Mouse (Mus musculus) gastrocnemius, adult 8-10 months (tissue): ENCODE results near the gene Lias. TPM values are rescaled to one million over a fixed set of nuclear protein-coding genes. Genes with fewer than 3 reads are reported as not detected.
A peak's percentile ranks its signal among the peaks of the same experiment; 100 is the strongest.

ENCODE experiments used
- DNase-seq, 2 experiments: peaks; one replicate each; pipeline ENCODE4 v3.0.0; 2022; ENCODE audit warnings: low spot score in 2 of 2
- total RNA-seq, 4 experiments: library from RNA; stranded (reverse); gene quantifications; 2 replicates each; pipeline ENCODE4 v1.2.4; 2022

Lias gene
- total RNA-seq, 4 experiments from 2014 or later: 37.2 to 39.2 (median 37.9) TPM

GRCm38 (mm10) chr5:65424215-65424614 is 32.9 kb downstream of the Lias start:
- DNase-seq: no peak

GRCm38 (mm10) chr5:65425251-65425650 is 34.0 kb downstream of the Lias start:
- DNase-seq: no peak

GRCm38 (mm10) chr5:65428321-65428720 is 37.0 kb downstream of the Lias start:
- DNase-seq: no peak

DNA sequence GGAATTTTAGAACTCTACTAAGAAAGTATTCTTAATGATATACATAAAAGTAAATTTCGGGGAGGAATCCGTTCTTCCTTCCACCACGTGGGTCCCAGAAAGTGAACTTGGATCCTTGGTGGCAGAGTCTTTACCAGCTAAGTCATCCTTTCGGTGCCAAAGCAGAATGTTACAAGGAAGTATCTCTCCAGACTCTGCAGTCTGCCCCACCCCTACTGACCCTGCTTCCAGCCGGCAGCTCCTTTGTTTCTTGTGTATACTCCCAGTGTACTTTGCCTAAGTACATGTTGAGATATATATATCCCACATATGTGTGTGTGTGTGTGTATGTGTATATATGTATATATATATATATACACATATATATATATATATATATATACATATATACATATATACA is 38.1 kb downstream of the Lias start:
- no peak for DNase-seq

GRCm38 (mm10) chr5:65434471-65435362 is 43.4 kb downstream of the Lias start:
- no peak for DNase-seq

DNA sequence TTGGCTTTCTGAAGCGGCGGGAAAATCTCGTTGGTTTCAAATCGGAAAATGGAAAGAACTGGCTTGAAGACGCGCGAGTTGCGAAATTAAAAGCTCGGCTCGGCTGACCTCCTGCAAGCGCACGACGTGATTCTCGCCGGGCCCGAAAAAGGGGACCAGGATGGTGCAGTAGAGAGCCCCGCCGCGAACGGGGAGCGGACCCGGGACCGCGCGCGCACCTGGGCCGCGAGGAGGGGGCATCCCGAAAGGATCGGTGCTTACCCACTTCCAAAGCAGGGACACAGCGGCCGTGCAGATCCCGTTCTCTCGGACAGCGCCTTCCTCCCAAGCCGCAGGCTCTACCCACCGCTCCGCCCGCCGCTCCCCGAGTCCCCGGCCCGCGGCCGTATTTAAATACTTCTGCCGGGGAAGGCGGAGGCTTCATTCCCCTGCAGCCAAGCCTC is 44.1 kb downstream of the Lias start:
- DNase-seq: no peak

DNA sequence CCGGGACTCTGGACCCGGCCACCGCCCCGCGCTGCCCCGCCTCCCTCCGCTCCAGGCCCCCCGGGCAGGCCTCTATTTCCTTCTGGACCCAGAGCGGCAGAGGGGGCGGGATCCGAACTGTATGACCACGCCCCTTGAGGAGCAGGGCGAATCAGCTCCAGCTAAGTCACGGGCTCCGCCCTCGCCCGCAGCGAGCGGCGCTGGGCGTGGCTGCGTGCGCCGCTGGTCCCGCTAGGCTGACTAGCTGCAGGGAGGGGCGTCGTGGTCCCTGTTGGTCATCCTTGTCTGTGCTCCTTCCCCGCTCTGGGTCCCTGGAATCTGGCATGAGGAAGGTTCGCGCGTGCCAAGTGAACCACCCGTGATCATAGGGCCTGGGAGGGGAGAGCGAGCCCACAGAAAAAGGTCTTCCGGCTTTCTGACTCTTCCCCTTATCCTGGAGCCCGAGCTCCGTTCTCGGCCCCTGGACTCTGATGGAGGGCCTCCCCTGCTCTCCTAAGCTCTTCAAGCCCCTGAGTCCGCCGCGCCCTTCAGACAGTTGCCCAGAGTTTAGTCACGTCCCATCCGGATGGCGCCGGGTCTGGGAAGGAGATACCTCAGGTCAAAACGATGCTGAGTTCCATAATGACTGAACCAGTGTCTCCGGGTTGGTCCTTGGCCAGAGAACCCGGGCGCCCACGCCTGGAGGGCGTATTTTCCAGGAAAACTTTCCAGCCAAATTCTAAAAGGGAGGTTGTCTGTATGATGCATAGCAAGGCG is 44.7 kb downstream of the Lias start, which contains the start of gene Ugdh:
Ugdh (minus strand) TSS at position 144 of the 756 bp plus-strand sequence.
- peak; percentile 96 to 97 for DNase-seq

- no peak for DNase-seq
Measured at GRCm38 (mm10) chr5:65438041-65438440, 46.7 kb downstream of the Lias start.

GRCm38 (mm10) chr5:65444981-65445380 is 53.7 kb downstream of the Lias start:
- no peak for DNase-seq

DNA sequence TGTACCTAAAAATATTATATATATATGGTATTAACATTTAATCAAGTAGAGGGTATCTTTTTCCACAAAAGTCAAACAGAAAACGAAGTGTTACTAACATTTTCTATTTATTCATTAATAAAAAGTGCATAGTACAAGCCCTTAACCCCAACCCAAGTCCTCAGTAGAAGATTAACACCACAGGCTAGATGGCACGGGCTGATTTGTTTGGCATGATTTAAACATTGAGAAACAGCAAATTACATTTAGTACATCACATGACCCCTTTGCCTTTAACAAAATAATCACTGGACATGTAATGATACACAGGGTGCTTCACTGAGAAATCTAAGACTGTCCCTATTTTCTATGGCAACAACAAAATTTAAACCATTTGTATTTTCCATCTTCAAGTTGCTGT is 55.5 kb downstream of the Lias start:
- DNase-seq: no peak

- peak in 1 of 2 experiments; percentile 20 for DNase-seq
Measured at GRCm38 (mm10) chr5:65447826-65448225, 56.5 kb downstream of the Lias start.

DNA sequence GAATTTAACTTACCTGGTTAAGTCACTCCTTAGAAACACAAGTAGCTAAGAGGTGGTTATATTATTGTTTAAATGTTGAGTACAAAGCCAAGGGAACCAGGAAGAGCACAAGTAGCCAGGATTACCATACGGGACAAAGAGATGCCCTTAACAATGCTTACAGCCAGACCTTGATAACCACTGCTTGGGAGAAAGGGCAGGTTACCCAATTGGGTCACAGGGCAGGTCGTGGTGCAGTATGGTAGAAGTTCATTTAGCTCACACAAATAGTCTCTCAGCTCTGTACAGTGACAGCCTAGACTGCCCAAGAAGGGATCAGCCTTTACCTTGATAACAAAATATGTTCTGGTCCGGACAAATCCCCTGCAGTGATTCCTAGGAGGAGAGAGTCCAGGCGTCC is 57.6 kb downstream of the Lias start:
- DNase-seq: no peak

DNA sequence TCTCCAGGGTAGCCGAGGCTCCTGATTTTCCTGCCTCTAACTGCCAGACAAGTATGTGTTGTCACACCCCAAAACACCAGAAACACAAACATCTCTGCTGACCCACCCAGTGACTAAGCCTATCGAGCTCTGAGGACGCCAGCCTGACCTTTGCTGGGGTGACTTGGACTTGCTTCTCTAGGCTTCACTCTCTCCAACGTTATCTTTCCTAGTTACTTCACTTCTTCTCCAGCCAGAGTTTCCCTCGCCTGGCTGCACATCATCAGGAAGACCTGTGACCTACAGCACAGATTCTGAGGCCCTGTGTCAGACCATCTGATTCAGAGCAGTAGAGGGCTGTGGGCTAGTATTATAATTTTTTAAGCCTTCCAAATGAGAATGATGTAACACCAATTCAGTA is 63.5 kb downstream of the Lias start:
- peak in 1 of 2 experiments; percentile 38 for DNase-seq

GRCm38 (mm10) chr5:65457086-65457827 is 66.0 kb downstream of the Lias start:
- DNase-seq: no peak

GRCm38 (mm10) chr5:65457846-65458245 is 66.5 kb downstream of the Lias start:
- DNase-seq: no peak

DNA sequence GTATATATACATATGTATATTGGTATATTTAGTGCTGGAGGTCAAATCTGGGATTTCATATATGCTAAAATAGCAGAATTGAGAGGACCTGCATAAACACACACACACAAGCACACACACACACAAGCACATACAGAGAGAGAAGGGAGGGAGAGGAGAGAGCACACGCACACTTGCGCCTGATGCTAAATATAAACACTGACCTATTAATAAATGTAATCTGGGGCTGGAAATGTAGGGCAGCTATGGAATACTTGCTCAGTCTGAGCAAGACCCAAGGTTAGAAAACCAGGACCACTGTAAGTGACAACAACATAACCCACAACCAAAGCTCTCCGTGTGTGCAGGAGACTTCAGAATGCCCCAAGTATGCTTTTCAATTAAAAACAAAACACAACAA is 68.2 kb downstream of the Lias start:
- DNase-seq: no peak

Other genes with a start within 250 kb of the Lias start
- gene Wdr19, start 191.8 kb upstream of the Lias start, total RNA-seq: 1 to 10 TPM in 3 of 4 experiments, under 1 TPM in 1; 0.56 to 1.4 (median 1.1) TPM
- 10 to 100 TPM; 23.6 to 32.0 (median 28.3) TPM for gene Rfc1, start 55.8 kb upstream of the Lias start, total RNA-seq
- gene Klb, start 43.2 kb upstream of the Lias start, total RNA-seq: under 1 TPM in 3 of 4 experiments, not detected in 1; 0.09 to 0.16 (median 0.10) TPM
- gene Rpl9, start 53 bp upstream of the Lias start, total RNA-seq: 100 to 1,000 TPM; 555 to 707 (median 597) TPM
- gene Ugdh, start 44.5 kb downstream of the Lias start, total RNA-seq: 1 to 10 TPM; 4.9 to 8.0 (median 6.1) TPM
- 1 to 10 TPM in 2 of 4 experiments, not detected in 2; 1.4 to 6.5 TPM for gene Gm43552, start 101.3 kb downstream of the Lias start, total RNA-seq
- 10 to 100 TPM; 29.1 to 34.4 (median 30.4) TPM for gene Smim14, start 145.7 kb downstream of the Lias start, total RNA-seq
- 10 to 100 TPM; 47.2 to 60.8 (median 55.1) TPM for gene Ube2k, start 145.7 kb downstream of the Lias start, total RNA-seq